In genomic region chr16:13673114-13673513, GRCm38 (mm10) we compare ENCODE assay signal across 9 mouse cellular contexts. TPM values are rescaled to one million over a fixed set of nuclear protein-coding genes. Genes with fewer than 3 reads are reported as not detected.
A peak's percentile ranks its signal among the peaks of the same experiment; 100 is the strongest.
DNase-seq lines count a peak whose midpoint lies in the region; ATAC-seq and TF ChIP-seq lines count a peak whose summit lies in the region.
"Had no signal": no experiment of that assay in that cellular context is flagged by ENCODE, and none has a peak within 500 bp of the region (broad histone marks: within the 10 kb centered on the region; RNA-seq: fewer than 3 reads in every experiment).

No protein-coding gene starts in this region.

- WGBS in lung, postnatal 0 days = 82% methylated on average over 5 of the region's 5 CpGs
- 77% methylated on average over 5 of the region's 5 CpGs for WGBS in liver, embryonic 11.5 days
- WGBS in stomach, embryonic 15.5 days = 66% methylated on average over 5 of the region's 5 CpGs

- peaks cover 32% of the 10 kb centered on the region for H3K36me3 ChIP-seq in erythroblast, embryonic 14.5 days (ENCODE audit: control insufficient read depth)
- H3K36me3 ChIP-seq in lung, postnatal 0 days (ENCODE audit: insufficient read depth, low read length) = peaks cover 7% of the 10 kb centered on the region; the same call in 1 of the 2 replicates
- peaks cover 7% of the 10 kb centered on the region; the same call in 1 of the 2 replicates for H3K36me3 ChIP-seq in liver, embryonic 11.5 days (ENCODE audit: control insufficient read depth, insufficient read depth, low read length)
- H3K36me3 ChIP-seq in stomach, embryonic 15.5 days = peaks cover 4% of the 10 kb centered on the region; the same call in 1 of the 2 replicates

- ATAC-seq in erythroblast, adult 5-6 weeks (replicated peaks; ENCODE audit: low FRiP score, poor library complexity, severe bottlenecking) = no peak
- ATAC-seq in lung, postnatal 0 days = no peak
- ATAC-seq in liver, embryonic 11.5 days (replicated peaks; ENCODE audit: low FRiP score) = no peak
- no peak for ATAC-seq in stomach, embryonic 15.5 days (ENCODE audit: insufficient read depth, low FRiP score, low read depth)

- no peak overlapping the region for H3K27ac ChIP-seq in lung, postnatal 0 days (ENCODE audit: low read length)
- H3K27ac ChIP-seq in liver, embryonic 11.5 days (ENCODE audit: low read depth, low read length) = no peak overlapping the region
- no peak overlapping the region for H3K27ac ChIP-seq in stomach, embryonic 15.5 days

- no peak for TF ChIP-seq EP300 in lung, postnatal 0 days (IDR thresholded peaks at IDR 0.05)

- H3K9me3 ChIP-seq in erythroblast, embryonic 14.5 days (ENCODE audit: control insufficient read depth, low read length) = no peaks in the 10 kb centered on the region
- H3K9me3 ChIP-seq in lung, postnatal 0 days (ENCODE audit: low read length) = no peaks in the 10 kb centered on the region
- H3K9me3 ChIP-seq in liver, embryonic 11.5 days (ENCODE audit: control insufficient read depth, low read length) = no peaks in the 10 kb centered on the region
- H3K9me3 ChIP-seq in stomach, embryonic 15.5 days = no peaks in the 10 kb centered on the region

- H3K4me1 ChIP-seq in erythroblast, embryonic 14.5 days (ENCODE audit: control insufficient read depth) = peaks cover 44% of the 10 kb centered on the region
- H3K4me1 ChIP-seq in lung, postnatal 0 days (ENCODE audit: insufficient read depth, low read depth, low read length) = peaks cover 4% of the 10 kb centered on the region; the same call in 1 of the 2 replicates
- peaks cover 16% of the 10 kb centered on the region for H3K4me1 ChIP-seq in liver, embryonic 11.5 days (replicated peaks; ENCODE audit: control insufficient read depth, insufficient read depth, low read length)
- H3K4me1 ChIP-seq in stomach, embryonic 15.5 days = peaks cover 5% of the 10 kb centered on the region

- H3K9ac ChIP-seq in lung, postnatal 0 days (replicated peaks; ENCODE audit: low read depth) = no peak overlapping the region
- no peak overlapping the region for H3K9ac ChIP-seq in liver, embryonic 11.5 days (ENCODE audit: low read depth, low read length)
- H3K9ac ChIP-seq in stomach, embryonic 15.5 days = no peak overlapping the region

- peak overlapping the region; percentile 83; the same call in 1 of the 2 replicates for H3K4me2 ChIP-seq in lung, postnatal 0 days (replicated peaks; ENCODE audit: low read depth, low read length)
- peak overlapping the region; percentile 63 for H3K4me2 ChIP-seq in liver, embryonic 11.5 days
- H3K4me2 ChIP-seq in stomach, embryonic 15.5 days = peak overlapping the region; percentile 63; the same call in 1 of the 2 replicates

- H3K4me3 ChIP-seq in erythroblast, embryonic 14.5 days (replicated peaks) = peak overlapping the region; percentile 74
- peak overlapping the region; percentile 93; the same call in 1 of the 2 replicates for H3K4me3 ChIP-seq in lung, postnatal 0 days (ENCODE audit: low read depth, low read length)
- peak overlapping the region; percentile 94 for H3K4me3 ChIP-seq in liver, embryonic 11.5 days (ENCODE audit: low read depth, low read length)
- peak overlapping the region; percentile 97; the same call in 1 of the 2 replicates for H3K4me3 ChIP-seq in stomach, embryonic 15.5 days (replicated peaks)

- no peaks in the 10 kb centered on the region for H3K27me3 ChIP-seq in erythroblast, embryonic 14.5 days (ENCODE audit: control insufficient read depth)
- H3K27me3 ChIP-seq in lung, postnatal 0 days (replicated peaks; ENCODE audit: insufficient read depth, low read length) = no peaks in the 10 kb centered on the region
- H3K27me3 ChIP-seq in liver, embryonic 11.5 days (replicated peaks; ENCODE audit: control insufficient read depth, insufficient read depth, low read length) = no peaks in the 10 kb centered on the region
- no peaks in the 10 kb centered on the region for H3K27me3 ChIP-seq in stomach, embryonic 15.5 days (replicated peaks)

- TF ChIP-seq CTCF in lung, postnatal 0 days (IDR thresholded peaks at IDR 0.05) = no peak

- no peak for DNase-seq in lung, postnatal 0 days (ENCODE audit: low spot score)
- DNase-seq in lung, postnatal 4 days = no peak
- DNase-seq in liver, embryonic 11.5 days (ENCODE audit: low spot score) = no peak
- no peak for DNase-seq in urinary bladder, postnatal 36 days (ENCODE audit: low spot score in 2 of 2)
- DNase-seq in c-Kit-positive CD71-positive TER-119-positive erythroid progenitor cells, embryonic 14.5 days (ENCODE audit: low spot score) = no peak

RNA-seq across cellular contexts. Expression of gene 3110001I22Rik, which starts 1.4 kb away (rescaled TPM):
- polyA plus RNA-seq in erythroblast, embryonic 14.5 days (2012) = 0.06 and 0.11 TPM in 2 replicates
- 1.5 and 3.6 TPM in 2 replicates for total RNA-seq in erythroblast, adult 5-6 weeks (2015; ENCODE audit: low replicate concordance)
- total RNA-seq in erythroblast, adult 5-6 weeks (2017; ENCODE audit: low replicate concordance) = 6.0 and 6.3 TPM in 2 replicates
- polyA plus RNA-seq in lung, postnatal 0 days (2015; fragmentation: Nextera tagmentation; extraction: Ambion mirVana) = 2.8 and 3.1 TPM in 2 replicates
- polyA plus RNA-seq in liver, embryonic 11.5 days (2014; fragmentation: Nextera tagmentation; extraction: Ambion mirVana) = 4.9 and 5.2 TPM in 2 replicates
- 5.0 TPM in 2 replicates for polyA plus RNA-seq in stomach, embryonic 15.5 days (2015; fragmentation: Nextera tagmentation; extraction: Ambion mirVana)

RNA-seq across cellular contexts. Expression of gene Bfar, which starts 1.5 kb away (rescaled TPM):
- polyA plus RNA-seq in erythroblast, embryonic 14.5 days (2012) = 0.08 and 0.15 TPM in 2 replicates
- 10.4 and 12.5 TPM in 2 replicates for total RNA-seq in erythroblast, adult 5-6 weeks (2015; ENCODE audit: low replicate concordance)
- 9.8 and 10.6 TPM in 2 replicates for total RNA-seq in erythroblast, adult 5-6 weeks (2017; ENCODE audit: low replicate concordance)
- polyA plus RNA-seq in lung, postnatal 0 days (2015; fragmentation: Nextera tagmentation; extraction: Ambion mirVana) = 33.3 and 33.4 TPM in 2 replicates
- polyA plus RNA-seq in liver, embryonic 11.5 days (2014; fragmentation: Nextera tagmentation; extraction: Ambion mirVana) = 28.6 and 28.8 TPM in 2 replicates
- 46.3 and 46.5 TPM in 2 replicates for polyA plus RNA-seq in stomach, embryonic 15.5 days (2015; fragmentation: Nextera tagmentation; extraction: Ambion mirVana)

RNA-seq across cellular contexts. Expression of gene Parn, which starts 5.1 kb away (rescaled TPM):
- polyA plus RNA-seq in erythroblast, embryonic 14.5 days (2012) = 0.51 TPM in 2 replicates
- 2.9 and 3.1 TPM in 2 replicates for total RNA-seq in erythroblast, adult 5-6 weeks (2015; ENCODE audit: low replicate concordance)
- total RNA-seq in erythroblast, adult 5-6 weeks (2017; ENCODE audit: low replicate concordance) = 8.5 and 8.7 TPM in 2 replicates
- polyA plus RNA-seq in lung, postnatal 0 days (2015; fragmentation: Nextera tagmentation; extraction: Ambion mirVana) = 25.0 and 28.5 TPM in 2 replicates
- 43.9 and 51.2 TPM in 2 replicates for polyA plus RNA-seq in liver, embryonic 11.5 days (2014; fragmentation: Nextera tagmentation; extraction: Ambion mirVana)
- polyA plus RNA-seq in stomach, embryonic 15.5 days (2015; fragmentation: Nextera tagmentation; extraction: Ambion mirVana) = 39.4 and 40.5 TPM in 2 replicates

RNA-seq across cellular contexts. Expression of gene Pla2g10, which starts 57.7 kb away (rescaled TPM):
- polyA plus RNA-seq in erythroblast, embryonic 14.5 days (2012) = not detected in 2 replicates
- total RNA-seq in erythroblast, adult 5-6 weeks (2015; ENCODE audit: low replicate concordance) = not detected in 2 replicates
- total RNA-seq in erythroblast, adult 5-6 weeks (2017; ENCODE audit: low replicate concordance) = not detected in 2 replicates
- 1.5 and 1.7 TPM in 2 replicates for polyA plus RNA-seq in lung, postnatal 0 days (2015; fragmentation: Nextera tagmentation; extraction: Ambion mirVana)
- polyA plus RNA-seq in liver, embryonic 11.5 days (2014; fragmentation: Nextera tagmentation; extraction: Ambion mirVana) = 0.48 and 1.2 TPM in 2 replicates
- polyA plus RNA-seq in stomach, embryonic 15.5 days (2015; fragmentation: Nextera tagmentation; extraction: Ambion mirVana) = 23.6 and 25.4 TPM in 2 replicates
- total RNA-seq: left cerebral cortex, postnatal 10 days had no signal

Comparison
In these comparisons a context has a peak if more than half of its experiments do, and no peak if none do; other contexts are left out.
1. RNA of gene Bfar, which starts 1.5 kb away (polyA plus RNA-seq): 46.3 to 46.5 TPM in stomach, embryonic 15.5 days, 33.3 to 33.4 TPM in lung, postnatal 0 days and 28.6 to 28.8 TPM in liver, embryonic 11.5 days; 0.08 to 0.15 TPM in erythroblast, embryonic 14.5 days; every median in the first group is over 10 times any median in the second.
2. RNA of gene Parn, which starts 5.1 kb away (polyA plus RNA-seq): 43.9 to 51.2 TPM in liver, embryonic 11.5 days, 39.4 to 40.5 TPM in stomach, embryonic 15.5 days and 25.0 to 28.5 TPM in lung, postnatal 0 days; 0.51 TPM in erythroblast, embryonic 14.5 days; every median in the first group is over 10 times any median in the second.
3. Peak in every context shown above with its lines, with median percentiles within 50 percentile points of each other: H3K4me3 ChIP-seq and H3K4me2 ChIP-seq.